Mouse (Mus musculus) right cerebral cortex, postnatal 14 days (tissue): Measurements from ENCODE around the gene Nfya.

Source experiments
- DNase-seq: peaks from one replicate; pipeline ENCODE4 v3.0.0; 2022

The Nfya gene

GRCm38 (mm10) chr17:48430394-48430793, 20.7 kb upstream of the Nfya start:
- no peak for DNase-seq

- DNase-seq: no peak
These were observed 18.3 kb upstream of the Nfya start for GRCm38 (mm10) chr17:48427852-48428530.

- DNase-seq: no peak
These were observed 17.5 kb upstream of the Nfya start for GRCm38 (mm10) chr17:48426991-48427750.

GRCm38 (mm10) chr17:48425823-48426612, 16.3 kb upstream of the Nfya start:
- no peak for DNase-seq

GRCm38 (mm10) chr17:48424237-48424636, 14.5 kb upstream of the Nfya start:
- DNase-seq: no peak

GRCm38 (mm10) chr17:48419571-48419970, 9.9 kb upstream of the Nfya start:
- no peak for DNase-seq

- no peak for DNase-seq
These were observed 9.1 kb upstream of the Nfya start for GRCm38 (mm10) chr17:48418781-48419180.

GRCm38 (mm10) chr17:48418174-48418573, 8.5 kb upstream of the Nfya start:
- DNase-seq: no peak

GRCm38 (mm10) chr17:48417521-48417920, 7.8 kb upstream of the Nfya start:
- no peak for DNase-seq

GRCm38 (mm10) chr17:48416425-48417195, 6.9 kb upstream of the Nfya start:
- DNase-seq: peak; percentile 77

GRCm38 (mm10) chr17:48416011-48416410, 6.3 kb upstream of the Nfya start:
- no peak for DNase-seq

GRCm38 (mm10) chr17:48411241-48411640, 1.5 kb upstream of the Nfya start:
- no peak for DNase-seq

- DNase-seq: no peak
These were observed 636 bp upstream of the Nfya start for GRCm38 (mm10) chr17:48410299-48410785.

- peak; percentile 71 for DNase-seq
These were observed 997 bp downstream of the Nfya start for GRCm38 (mm10) chr17:48408526-48409291.

- no peak for DNase-seq
These were observed 1.7 kb downstream of the Nfya start for GRCm38 (mm10) chr17:48407910-48408525.

- DNase-seq: no peak
These were observed 2.6 kb downstream of the Nfya start for GRCm38 (mm10) chr17:48407154-48407553.

GRCm38 (mm10) chr17:48404706-48405105, 5.0 kb downstream of the Nfya start:
- DNase-seq: no peak

GRCm38 (mm10) chr17:48403848-48404247, 5.9 kb downstream of the Nfya start:
- DNase-seq: no peak

- no peak for DNase-seq
These were observed 7.0 kb downstream of the Nfya start for GRCm38 (mm10) chr17:48402751-48403150.

GRCm38 (mm10) chr17:48401710-48402109, 8.0 kb downstream of the Nfya start:
- DNase-seq: no peak

GRCm38 (mm10) chr17:48392616-48393015, 17.1 kb downstream of the Nfya start:
- no peak for DNase-seq
